Comparison of ENCODE assay signal across 8 mouse cellular contexts in genomic region chr6:70790852-70791761, GRCm38 (mm10). TPM values are rescaled to one million over a fixed set of nuclear protein-coding genes. Genes with fewer than 3 reads are reported as not detected.
DNase-seq lines count a peak whose midpoint lies in the region; ATAC-seq and TF ChIP-seq lines count a peak whose summit lies in the region.

No protein-coding gene starts in this region.

- H3K27ac ChIP-seq in gastrocnemius, adult 2 months: peak overlapping the region; percentile 93
- H3K27ac ChIP-seq in embryonic facial prominence, embryonic 13.5 days: peak overlapping the region; percentile 81
- peak overlapping the region; percentile 52 for H3K27ac ChIP-seq in hindbrain, embryonic 14.5 days
- peak overlapping the region; percentile 91 for H3K27ac ChIP-seq in liver, embryonic 16.5 days (ENCODE audit: low read length)
- H3K27ac ChIP-seq in small intestine, adult 2 months (ENCODE audit: insufficient read depth, low read depth, low read length): peak overlapping the region; percentile 95

- peak overlapping the region; percentile 92 for H3K4me3 ChIP-seq in gastrocnemius, adult 2 months
- peak overlapping the region; percentile 91 for H3K4me3 ChIP-seq in G1E (ENCODE audit: low read depth, low read length)
- H3K4me3 ChIP-seq in embryonic facial prominence, embryonic 13.5 days: peak overlapping the region; percentile 79
- H3K4me3 ChIP-seq in hindbrain, embryonic 14.5 days (replicated peaks; ENCODE audit: low read length): peak overlapping the region; percentile 77
- peak overlapping the region; percentile 80 for H3K4me3 ChIP-seq in liver, embryonic 16.5 days (ENCODE audit: low read depth, low read length)
- peak overlapping the region; percentile 91 for H3K4me3 ChIP-seq in small intestine, adult 2 months (ENCODE audit: low read depth, low read length)

- peak; percentile 32; the same call in 1 of the 2 replicates for ATAC-seq in G1E (ENCODE audit: extremely low read depth, insufficient number of reproducible peaks, low FRiP score, poor library complexity, severe bottlenecking)
- peak; percentile 11 for ATAC-seq in embryonic facial prominence, embryonic 13.5 days (ENCODE audit: insufficient number of reproducible peaks, insufficient read depth, low FRiP score, low TSS enrichment, low read depth)
- ATAC-seq in hindbrain, embryonic 14.5 days (ENCODE audit: low FRiP score): no peak; the same call in 1 of the 2 replicates
- ATAC-seq in liver, embryonic 16.5 days (ENCODE audit: low read depth): peak; percentile 35

- TF ChIP-seq CTCF in gastrocnemius, adult 2 months (IDR thresholded peaks at IDR 0.05): no peak
- TF ChIP-seq CTCF in G1E (IDR thresholded peaks at IDR 0.05; ENCODE audit: low read depth, low read length): no peak
- TF ChIP-seq CTCF in small intestine, adult 2 months (IDR thresholded peaks at IDR 0.05; ENCODE audit: extremely low read depth, insufficient read length, insufficient replicate concordance, low read depth, low read length): peak; percentile 9; the same call in 1 of the 2 replicates

- peaks cover 40% of the 10 kb centered on the region for H3K36me3 ChIP-seq in G1E (replicated peaks)
- H3K36me3 ChIP-seq in embryonic facial prominence, embryonic 13.5 days: peaks cover 6% of the 10 kb centered on the region; the same call in 1 of the 2 replicates
- H3K36me3 ChIP-seq in hindbrain, embryonic 14.5 days (replicated peaks; ENCODE audit: control insufficient read depth, insufficient read depth): no peaks in the 10 kb centered on the region
- 0 out of 2 replicates have a peak, but pooled peaks cover 3% of the 10 kb centered on the region for H3K36me3 ChIP-seq in liver, embryonic 16.5 days (ENCODE audit: control insufficient read depth, insufficient read depth)
- H3K36me3 ChIP-seq in small intestine, adult 2 months (ENCODE audit: control insufficient read depth, insufficient read depth, low read length): 0 out of 2 replicates have a peak, but pooled peaks cover 5% of the 10 kb centered on the region

- no peaks in the 10 kb centered on the region for H3K9me3 ChIP-seq in G1E (replicated peaks)
- H3K9me3 ChIP-seq in embryonic facial prominence, embryonic 13.5 days: no peaks in the 10 kb centered on the region
- no peaks in the 10 kb centered on the region for H3K9me3 ChIP-seq in hindbrain, embryonic 14.5 days (ENCODE audit: control insufficient read depth, low read length)
- H3K9me3 ChIP-seq in liver, embryonic 16.5 days (replicated peaks; ENCODE audit: control insufficient read depth, low read length): no peaks in the 10 kb centered on the region

- H3K27me3 ChIP-seq in G1E (ENCODE audit: insufficient read depth, low read length): no peaks in the 10 kb centered on the region
- no peaks in the 10 kb centered on the region for H3K27me3 ChIP-seq in embryonic facial prominence, embryonic 13.5 days
- no peaks in the 10 kb centered on the region for H3K27me3 ChIP-seq in hindbrain, embryonic 14.5 days (ENCODE audit: control insufficient read depth, insufficient read depth, low read length)
- no peaks in the 10 kb centered on the region for H3K27me3 ChIP-seq in liver, embryonic 16.5 days (ENCODE audit: control insufficient read depth, insufficient read depth, low read depth, low read length)
- H3K27me3 ChIP-seq in small intestine, adult 2 months (ENCODE audit: control insufficient read depth, insufficient read depth, low read length): no peaks in the 10 kb centered on the region

- WGBS in embryonic facial prominence, embryonic 13.5 days: 6% methylated on average over 18 of the region's 18 CpGs
- 9% methylated on average over 18 of the region's 18 CpGs for WGBS in hindbrain, embryonic 14.5 days
- 1% methylated on average over 18 of the region's 18 CpGs for WGBS in liver, embryonic 16.5 days (ENCODE audit: insufficient replicate concordance)
- 1% methylated on average over 18 of the region's 18 CpGs for WGBS in small intestine, adult 2 months

- TF ChIP-seq POLR2A in small intestine, adult 2 months (IDR thresholded peaks at IDR 0.05; ENCODE audit: low read depth, low read length): no peak

- peak overlapping the region; percentile 85 for H3K4me2 ChIP-seq in embryonic facial prominence, embryonic 13.5 days
- H3K4me2 ChIP-seq in hindbrain, embryonic 14.5 days (replicated peaks): peak overlapping the region; percentile 88
- H3K4me2 ChIP-seq in liver, embryonic 16.5 days (ENCODE audit: low read depth, low read length): peak overlapping the region; percentile 82

- peaks cover 64% of the 10 kb centered on the region for H3K4me1 ChIP-seq in G1E (ENCODE audit: insufficient read depth, low read depth, low read length)
- H3K4me1 ChIP-seq in embryonic facial prominence, embryonic 13.5 days: peaks cover 19% of the 10 kb centered on the region
- H3K4me1 ChIP-seq in hindbrain, embryonic 14.5 days (replicated peaks; ENCODE audit: control insufficient read depth, insufficient read depth, low read length): peaks cover 21% of the 10 kb centered on the region
- H3K4me1 ChIP-seq in liver, embryonic 16.5 days (ENCODE audit: control insufficient read depth, low read depth, low read length): peaks cover 52% of the 10 kb centered on the region
- H3K4me1 ChIP-seq in small intestine, adult 2 months (ENCODE audit: control insufficient read depth, insufficient read depth, insufficient read length, low read length): peaks cover 22% of the 10 kb centered on the region

- peak; percentile 31 for DNase-seq in gastrocnemius, adult 2 months
- DNase-seq in gastrocnemius, postnatal 14 days: no peak
- DNase-seq in G1E (ENCODE audit: low spot score): peak; percentile 41
- DNase-seq in hindbrain, embryonic 14.5 days (ENCODE audit: low spot score): peak; percentile 27
- DNase-seq in cerebellum, postnatal 25 days: no peak

- intact Hi-C loops in gastrocnemius, adult 2 months (cut with DNase I): no loop called here
- intact Hi-C loops in gastrocnemius, postnatal 14 days (cut with DNase I; ENCODE audit: low total_unique reads): loop anchor here (10.0 kb wide), 1 partner anchor 614 kb away; no protein-coding TSS in a partner anchor

- H3K9ac ChIP-seq in embryonic facial prominence, embryonic 13.5 days: peak overlapping the region; percentile 84
- H3K9ac ChIP-seq in hindbrain, embryonic 14.5 days: peak overlapping the region; percentile 77
- H3K9ac ChIP-seq in liver, embryonic 16.5 days (ENCODE audit: low read depth, low read length): peak overlapping the region; percentile 81

RNA-seq across cellular contexts. Expression of gene Rpia, which starts 0.9 kb away (rescaled TPM):
- 10 to 100 TPM; 17.3 to 18.1 TPM for total RNA-seq in gastrocnemius, adult 2 months (2021)
- 1 to 10 TPM; 8.5 to 9.4 TPM for total RNA-seq in gastrocnemius, postnatal 14 days (2021)
- 28.2 and 41.5 TPM in 2 replicates for total RNA-seq in G1E (2014; fragmentation: Nextera tagmentation)
- 105 and 128 TPM in 2 replicates for total RNA-seq in G1E (2017)
- 18.5 and 25.8 TPM in 2 replicates for polyA plus RNA-seq in G1E (2012)
- polyA plus RNA-seq in embryonic facial prominence, embryonic 13.5 days (2015; fragmentation: Nextera tagmentation; extraction: Ambion mirVana): 3.6 and 4.3 TPM in 2 replicates
- 2.6 and 2.9 TPM in 2 replicates for polyA plus RNA-seq in hindbrain, embryonic 14.5 days (2014; fragmentation: Nextera tagmentation; extraction: Ambion mirVana)
- 2.0 and 2.3 TPM in 2 replicates for polyA plus RNA-seq in liver, embryonic 16.5 days (2015; fragmentation: Nextera tagmentation; extraction: Ambion mirVana)
- 7.3 and 12.9 TPM in 2 replicates for polyA plus RNA-seq in small intestine, adult 2 months (2012; rRNA removed)

RNA-seq across cellular contexts. Expression of gene Eif2ak3, which starts 53.2 kb away (rescaled TPM):
- 1 to 10 TPM; 4.1 to 4.9 TPM for total RNA-seq in gastrocnemius, adult 2 months (2021)
- total RNA-seq in gastrocnemius, postnatal 14 days (2021): 1 to 10 TPM; 7.0 to 9.5 TPM
- total RNA-seq in G1E (2014; fragmentation: Nextera tagmentation): 15.4 and 22.2 TPM in 2 replicates
- total RNA-seq in G1E (2017): 11.7 and 12.0 TPM in 2 replicates
- 1.8 and 1.9 TPM in 2 replicates for polyA plus RNA-seq in G1E (2012)
- polyA plus RNA-seq in embryonic facial prominence, embryonic 13.5 days (2015; fragmentation: Nextera tagmentation; extraction: Ambion mirVana): 10.2 and 12.2 TPM in 2 replicates
- 13.0 and 13.3 TPM in 2 replicates for polyA plus RNA-seq in hindbrain, embryonic 14.5 days (2014; fragmentation: Nextera tagmentation; extraction: Ambion mirVana)
- polyA plus RNA-seq in liver, embryonic 16.5 days (2015; fragmentation: Nextera tagmentation; extraction: Ambion mirVana): 4.1 and 4.8 TPM in 2 replicates
- 12.5 and 24.5 TPM in 2 replicates for polyA plus RNA-seq in small intestine, adult 2 months (2012; rRNA removed)

Comparison
In these comparisons a context has a peak if more than half of its experiments do, and no peak if none do; other contexts are left out.
1. DNase-seq: peak in gastrocnemius, adult 2 months (single experiment), G1E (single experiment) and hindbrain, embryonic 14.5 days (single experiment); none in gastrocnemius, postnatal 14 days (single experiment) and cerebellum, postnatal 25 days (0 of 2).
2. Peak in every context shown above with its lines, with median percentiles within 50 percentile points of each other: H3K27ac ChIP-seq, H3K4me3 ChIP-seq, H3K4me2 ChIP-seq and H3K9ac ChIP-seq.